Mouse (Mus musculus) kidney, adult 2 months (tissue): ENCODE measurements around the gene Tmem128. TPM values are rescaled to one million over a fixed set of nuclear protein-coding genes. Genes with fewer than 3 reads are reported as not detected.

Experiments used
- DNase-seq: peaks from one replicate; pipeline ENCODE4 v3.0.0; 2021
- H3K27ac ChIP-seq: fragments of 200-500 bp; 2 replicates; pipeline ENCODE4 v1.5.1; 2012; ENCODE audit warnings: low read depth, low read length, control low read depth, inconsistent platforms; ENCODE audit not compliant: insufficient read depth
- H3K27me3 ChIP-seq: fragments of 200-500 bp; replicated peaks from 2 replicates; pipeline ENCODE4 v1.6.1; 2012; ENCODE audit warnings: mild to moderate bottlenecking, moderate library complexity, low read length, inconsistent platforms; ENCODE audit not compliant: control insufficient read depth, insufficient read depth
- H3K36me3 ChIP-seq: fragments of 200-500 bp; 2 replicates; pipeline ENCODE4 v1.6.1; 2012; ENCODE audit warnings: mild to moderate bottlenecking, moderate library complexity, low read length, inconsistent platforms; ENCODE audit not compliant: control insufficient read depth, insufficient read depth
- H3K4me1 ChIP-seq: fragments of 200-500 bp; 2 replicates; pipeline ENCODE4 v1.6.1; 2011; ENCODE audit warnings: low read length; ENCODE audit not compliant: control insufficient read depth, insufficient read depth
- H3K4me3 ChIP-seq: fragments of 200-500 bp; 2 replicates; pipeline ENCODE4 v1.5.1; 2011; ENCODE audit warnings: mild to moderate bottlenecking, low read depth, low read length, control low read depth; ENCODE audit not compliant: insufficient read depth
- CTCF ChIP-seq: fragments of 200-500 bp; conservative IDR thresholded peaks from 2 replicates; pipeline ENCODE4 v1.5.1; 2011; ENCODE audit warnings: low read depth, mild to moderate bottlenecking, control low read depth, low read length, moderate library complexity, mixed read lengths; ENCODE audit not compliant: insufficient read depth, insufficient read length
- POLR2A ChIP-seq: fragments of 200-500 bp; IDR thresholded peaks from one replicate; pipeline ENCODE4 v1.6.1; 2011; ENCODE audit warnings: low read depth, low read length, control low read depth
- WGBS: fragments of 180-500 bp; shearing (Covaris S2); methylation state at CpG from one replicate; pipeline ENCODE4 v1.1.7; 2018; 5-methylcytosine and 5-hydroxymethylcytosine counted together
- polyA plus RNA-seq: library from polyadenylated mRNA; depleted of rRNA; stranded (reverse); fragments of >200 nt; gene quantifications from 2 replicates; pipeline ENCODE4 v1.2.3, GENCODE M21; 2012

Gene Tmem128
- polyA plus RNA-seq, 1 experiment, result 40.6 TPM

GRCm38 (mm10) chr5:38240727-38241472 is 19.1 kb upstream of the Tmem128 start:
- 29% methylated on average over 5 of the region's 5 CpGs for WGBS
- Histone ChIP-seq H3K4me3 (no peak overlapping the region), H3K27ac (no peak overlapping the region), H3K36me3 (no peaks in the 10 kb centered on the region), H3K27me3 (no peaks in the 10 kb centered on the region), H3K4me1 (no peaks in the 10 kb centered on the region)
- DNase-seq, result no peak
- TF ChIP-seq POLR2A (no peak), CTCF (no peak)

DNA sequence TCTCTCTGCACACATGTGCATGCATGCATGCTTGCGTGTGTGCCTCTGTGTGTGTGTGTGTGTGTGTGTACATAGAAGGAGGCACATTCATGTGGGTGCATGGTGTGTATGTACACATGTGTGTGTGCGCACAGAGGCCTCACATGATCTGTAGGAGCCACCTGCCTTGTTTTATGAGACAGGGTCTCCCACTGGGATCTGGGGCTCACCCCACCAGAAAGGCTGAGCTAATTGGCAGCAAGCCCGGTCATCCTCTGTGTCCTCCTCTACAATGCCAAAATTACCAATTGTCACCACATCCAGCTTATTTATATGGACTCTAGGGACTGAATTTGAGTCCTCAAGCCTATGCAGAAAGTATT is 18.5 kb upstream of the Tmem128 start:
- WGBS, result 77% methylated on average over 3 of the region's 3 CpGs
- Histone ChIP-seq H3K4me3 (no peak overlapping the region), H3K36me3 (no peaks in the 10 kb centered on the region), H3K27me3 (no peaks in the 10 kb centered on the region), H3K27ac (no peak overlapping the region), H3K4me1 (no peaks in the 10 kb centered on the region)
- TF ChIP-seq CTCF (no peak), POLR2A (no peak)
- no peak for DNase-seq

DNA sequence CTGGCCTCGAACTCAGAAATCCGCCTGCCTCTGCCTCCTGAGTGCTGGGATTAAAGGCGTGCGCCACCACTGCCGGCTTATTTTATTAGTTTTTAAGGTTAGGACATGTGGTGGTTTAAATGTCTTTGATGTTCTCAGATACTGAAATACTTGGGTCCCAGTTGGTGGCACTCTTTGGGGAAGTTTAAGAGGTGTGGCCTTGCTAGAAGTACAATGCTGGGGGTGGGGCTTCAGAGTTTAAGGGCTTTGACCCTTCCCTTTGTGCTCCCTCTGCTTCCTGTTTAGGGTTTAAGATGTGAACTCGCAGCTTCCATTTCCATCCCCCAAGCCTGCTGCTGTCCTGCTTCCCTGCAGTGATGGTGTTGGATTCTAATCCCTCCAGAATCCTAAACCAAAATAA is 18.0 kb upstream of the Tmem128 start:
- DNase-seq, result no peak
- TF ChIP-seq POLR2A, result no peak
- no peak for TF ChIP-seq CTCF
- Histone ChIP-seq H3K27ac (no peak overlapping the region), H3K4me1 (no peaks in the 10 kb centered on the region), H3K4me3 (no peak overlapping the region), H3K36me3 (no peaks in the 10 kb centered on the region), H3K27me3 (no peaks in the 10 kb centered on the region)
- 84% methylated on average over 6 of the region's 6 CpGs for WGBS

DNA sequence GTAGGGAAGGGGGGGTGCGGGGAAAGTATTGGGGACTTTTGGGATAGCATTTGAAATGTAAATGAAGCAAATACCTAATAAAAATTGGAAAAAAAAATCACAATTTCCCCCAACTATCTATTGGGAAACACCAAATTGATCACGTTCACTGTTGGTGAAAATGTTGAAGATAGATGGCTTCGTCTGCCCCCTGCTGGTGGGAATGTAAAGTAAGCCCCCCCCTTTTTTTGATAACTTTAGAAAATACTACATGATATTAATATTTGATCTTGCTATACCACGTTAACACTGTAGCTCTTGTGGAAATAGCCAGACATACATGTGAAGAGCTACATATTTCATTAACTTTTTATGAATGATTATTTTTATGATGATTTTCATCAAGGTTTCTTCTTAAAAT is 4.8 kb upstream of the Tmem128 start:
- DNase-seq, result no peak
- Histone ChIP-seq H3K36me3 (no peaks in the 10 kb centered on the region), H3K27ac (no peak overlapping the region), H3K27me3 (no peaks in the 10 kb centered on the region), H3K4me3 (no peak overlapping the region), H3K4me1 (no peaks in the 10 kb centered on the region)
- no peak for TF ChIP-seq CTCF
- TF ChIP-seq POLR2A, result no peak
- 40% methylated on average over 4 of the region's 4 CpGs for WGBS

- 79% methylated on average over 3 of the region's 3 CpGs for WGBS
- no peak for DNase-seq
- H3K4me1 ChIP-seq, result no peaks in the 10 kb centered on the region
- H3K36me3 ChIP-seq, result no peaks in the 10 kb centered on the region
- TF ChIP-seq CTCF (no peak), POLR2A (no peak)
- no peaks in the 10 kb centered on the region for H3K27me3 ChIP-seq
- H3K4me3 ChIP-seq, result no peak overlapping the region
- no peak overlapping the region for H3K27ac ChIP-seq
Measured at GRCm38 (mm10) chr5:38255644-38256043, 4.3 kb upstream of the Tmem128 start.

DNA sequence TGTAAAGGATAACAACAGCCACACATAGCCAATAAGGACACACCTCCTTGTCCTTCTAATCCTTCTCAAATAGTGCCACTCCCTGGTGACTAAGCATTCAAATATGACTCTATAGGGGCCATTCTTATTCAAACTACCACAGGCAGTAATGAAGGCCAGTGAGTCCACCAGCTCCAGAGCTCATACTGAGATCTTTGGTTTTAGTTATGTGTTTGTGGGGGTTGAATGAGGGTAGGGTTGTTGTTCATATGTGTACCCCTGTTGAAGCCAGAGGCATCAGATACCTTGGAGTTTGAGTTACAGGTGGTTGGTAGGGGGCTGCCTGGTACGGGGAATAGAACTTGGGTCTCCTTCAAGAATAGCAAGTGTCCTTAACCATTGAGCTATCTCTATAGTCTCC is 3.4 kb upstream of the Tmem128 start:
- Histone ChIP-seq H3K4me1 (no peaks in the 10 kb centered on the region), H3K36me3 (no peaks in the 10 kb centered on the region), H3K27ac (no peak overlapping the region), H3K27me3 (no peaks in the 10 kb centered on the region), H3K4me3 (no peak overlapping the region)
- TF ChIP-seq POLR2A (no peak), CTCF (no peak)
- DNase-seq, result no peak
- WGBS, result 93% methylated on average over 1 of the region's 1 CpGs

DNA sequence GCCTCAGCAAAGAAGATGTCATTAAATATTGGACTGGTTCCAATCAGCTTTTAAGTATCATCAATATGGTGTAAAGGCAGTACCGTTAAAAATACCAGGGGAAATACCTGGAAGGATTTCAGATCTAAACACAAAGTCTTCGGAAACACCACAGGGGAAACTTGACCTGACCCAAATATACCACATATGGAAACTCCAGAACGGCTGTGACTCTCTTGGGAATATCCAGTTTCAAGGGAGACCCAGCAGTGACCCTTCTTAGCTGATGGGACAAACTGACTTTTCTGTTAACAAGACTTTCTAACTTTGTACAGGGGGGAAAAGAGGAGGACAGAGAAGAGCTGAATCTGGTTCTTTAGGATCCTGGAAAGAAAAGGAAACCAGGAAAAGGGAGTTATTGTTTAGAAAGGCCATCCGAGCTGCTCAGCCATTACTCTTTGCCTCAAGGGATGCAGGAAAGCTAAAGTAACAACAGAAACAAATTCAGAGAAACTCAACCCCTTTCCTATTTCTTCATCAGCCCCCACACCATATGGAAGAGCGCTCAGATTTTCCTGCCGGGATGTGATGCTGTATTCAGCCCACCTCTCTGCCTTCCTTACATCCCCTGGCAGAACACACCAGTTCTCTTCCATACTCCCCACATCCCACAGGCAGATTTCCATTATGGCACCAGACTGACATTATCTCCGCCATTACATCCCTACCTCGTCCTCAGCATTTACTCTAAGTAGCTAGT is 1.8 kb upstream of the Tmem128 start:
- H3K27me3 ChIP-seq, result no peaks in the 10 kb centered on the region
- DNase-seq, result no peak
- no peaks in the 10 kb centered on the region for H3K4me1 ChIP-seq
- H3K4me3 ChIP-seq, result no peak overlapping the region
- H3K27ac ChIP-seq, result no peak overlapping the region
- no peaks in the 10 kb centered on the region; the same call in 1 of the 2 replicates for H3K36me3 ChIP-seq
- WGBS, result 50% methylated on average over 8 of the region's 8 CpGs
- TF ChIP-seq POLR2A, result no peak
- TF ChIP-seq CTCF, result no peak
